Mouse (Mus musculus): ENCODE measurements around the gene Higd1a. TPM values are rescaled to one million over a fixed set of nuclear protein-coding genes. Genes with fewer than 3 reads are reported as not detected.
A peak's percentile ranks its signal among the peaks of the same experiment; 100 is the strongest.

The Higd1a gene
- polyA plus RNA-seq, 1 experiment = 128 TPM

DNA sequence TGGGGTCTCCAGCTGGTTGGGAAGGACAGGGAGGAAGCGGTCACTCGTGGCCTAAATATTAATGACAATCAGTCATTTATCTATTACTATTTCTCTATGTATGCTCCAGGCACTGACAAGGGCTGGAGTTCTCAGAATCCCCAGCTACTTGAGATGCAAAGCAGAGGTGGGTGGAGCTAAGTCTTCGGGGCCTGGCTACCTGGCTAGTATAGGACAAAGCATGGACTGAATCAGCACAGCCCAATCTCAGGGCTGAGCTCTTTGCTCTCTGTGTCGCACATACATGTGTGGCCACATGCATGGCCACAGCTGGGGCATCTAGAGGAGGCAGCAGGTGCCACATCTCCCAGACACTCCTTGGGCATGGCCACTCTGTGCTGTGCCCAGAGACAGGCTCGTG lies 37.4 kb downstream of the Higd1a start:
- TF ChIP-seq CTCF (IDR thresholded peaks at IDR 0.05; ENCODE audit: borderline replicate concordance, insufficient read depth, low read depth, low read length) (no peak), POLR2A (IDR thresholded peaks at IDR 0.05; ENCODE audit: borderline replicate concordance, insufficient read depth, low read length) (no peak)
- no peaks in the 10 kb centered on the region for H3K27me3 ChIP-seq (ENCODE audit: control insufficient read depth, insufficient read depth, low read length)
- no peak overlapping the region for H3K27ac ChIP-seq (ENCODE audit: insufficient read depth, low read length)
- 76% methylated on average over 5 of the region's 5 CpGs for WGBS
- no peak for DNase-seq
- H3K4me1 ChIP-seq (ENCODE audit: control insufficient read depth, insufficient read depth, low read length) = peaks cover 42% of the 10 kb centered on the region
- H3K4me3 ChIP-seq (replicated peaks; ENCODE audit: insufficient read depth, low read depth, low read length) = no peak overlapping the region

- Histone ChIP-seq H3K4me3 (replicated peaks; ENCODE audit: insufficient read depth, low read depth, low read length) (no peak overlapping the region), H3K4me1 (ENCODE audit: control insufficient read depth, insufficient read depth, low read length) (peaks cover 42% of the 10 kb centered on the region), H3K27ac (ENCODE audit: insufficient read depth, low read length) (peak overlapping the region; percentile 77), H3K27me3 (ENCODE audit: control insufficient read depth, insufficient read depth, low read length) (no peaks in the 10 kb centered on the region)
- DNase-seq = peak; percentile 68 to 81
- 19% methylated on average over 7 of the region's 7 CpGs for WGBS
- no peak for TF ChIP-seq POLR2A (IDR thresholded peaks at IDR 0.05; ENCODE audit: borderline replicate concordance, insufficient read depth, low read length)
- no peak for TF ChIP-seq CTCF (IDR thresholded peaks at IDR 0.05; ENCODE audit: borderline replicate concordance, insufficient read depth, low read depth, low read length)
These were observed 38.2 kb downstream of the Higd1a start for GRCm38 (mm10) chr9:121819771-121820471.

- Histone ChIP-seq H3K4me3 (replicated peaks; ENCODE audit: insufficient read depth, low read depth, low read length) (no peak overlapping the region), H3K27me3 (ENCODE audit: control insufficient read depth, insufficient read depth, low read length) (no peaks in the 10 kb centered on the region), H3K27ac (ENCODE audit: insufficient read depth, low read length) (peak overlapping the region; percentile 77), H3K4me1 (ENCODE audit: control insufficient read depth, insufficient read depth, low read length) (peaks cover 42% of the 10 kb centered on the region)
- WGBS = 52% methylated on average over 9 of the region's 9 CpGs
- peak; percentile 42 to 58 for DNase-seq
- TF ChIP-seq POLR2A (IDR thresholded peaks at IDR 0.05; ENCODE audit: borderline replicate concordance, insufficient read depth, low read length) (no peak), CTCF (IDR thresholded peaks at IDR 0.05; ENCODE audit: borderline replicate concordance, insufficient read depth, low read depth, low read length) (no peak)
These were observed 38.9 kb downstream of the Higd1a start for GRCm38 (mm10) chr9:121819073-121819770.

DNA sequence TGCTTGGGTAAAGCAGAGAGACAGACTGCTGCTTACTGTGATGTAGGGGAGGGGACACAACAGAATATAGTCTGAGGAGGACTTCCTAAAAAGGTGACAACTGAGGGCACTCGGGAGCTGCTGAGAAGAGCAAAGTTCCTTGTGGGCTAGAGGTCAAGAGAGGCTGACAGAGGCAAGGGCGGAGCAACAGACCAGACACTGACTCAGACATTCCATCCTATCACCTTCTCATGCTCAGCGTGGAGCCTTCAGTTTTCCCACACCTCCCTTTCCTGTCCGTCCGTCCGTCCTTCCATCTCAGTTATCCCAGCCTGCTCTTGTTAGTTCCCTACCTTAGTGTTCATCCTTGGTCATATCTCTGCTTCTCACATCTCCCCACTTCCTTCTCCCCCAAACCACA lies 43.0 kb downstream of the Higd1a start:
- TF ChIP-seq CTCF (IDR thresholded peaks at IDR 0.05; ENCODE audit: borderline replicate concordance, insufficient read depth, low read depth, low read length) (no peak), POLR2A (IDR thresholded peaks at IDR 0.05; ENCODE audit: borderline replicate concordance, insufficient read depth, low read length) (no peak)
- DNase-seq = no peak
- WGBS = 92% methylated on average over 6 of the region's 6 CpGs
- Histone ChIP-seq H3K4me3 (replicated peaks; ENCODE audit: insufficient read depth, low read depth, low read length) (no peak overlapping the region), H3K4me1 (ENCODE audit: control insufficient read depth, insufficient read depth, low read length) (peaks cover 21% of the 10 kb centered on the region), H3K27ac (ENCODE audit: insufficient read depth, low read length) (no peak overlapping the region), H3K27me3 (ENCODE audit: control insufficient read depth, insufficient read depth, low read length) (no peaks in the 10 kb centered on the region)

DNA sequence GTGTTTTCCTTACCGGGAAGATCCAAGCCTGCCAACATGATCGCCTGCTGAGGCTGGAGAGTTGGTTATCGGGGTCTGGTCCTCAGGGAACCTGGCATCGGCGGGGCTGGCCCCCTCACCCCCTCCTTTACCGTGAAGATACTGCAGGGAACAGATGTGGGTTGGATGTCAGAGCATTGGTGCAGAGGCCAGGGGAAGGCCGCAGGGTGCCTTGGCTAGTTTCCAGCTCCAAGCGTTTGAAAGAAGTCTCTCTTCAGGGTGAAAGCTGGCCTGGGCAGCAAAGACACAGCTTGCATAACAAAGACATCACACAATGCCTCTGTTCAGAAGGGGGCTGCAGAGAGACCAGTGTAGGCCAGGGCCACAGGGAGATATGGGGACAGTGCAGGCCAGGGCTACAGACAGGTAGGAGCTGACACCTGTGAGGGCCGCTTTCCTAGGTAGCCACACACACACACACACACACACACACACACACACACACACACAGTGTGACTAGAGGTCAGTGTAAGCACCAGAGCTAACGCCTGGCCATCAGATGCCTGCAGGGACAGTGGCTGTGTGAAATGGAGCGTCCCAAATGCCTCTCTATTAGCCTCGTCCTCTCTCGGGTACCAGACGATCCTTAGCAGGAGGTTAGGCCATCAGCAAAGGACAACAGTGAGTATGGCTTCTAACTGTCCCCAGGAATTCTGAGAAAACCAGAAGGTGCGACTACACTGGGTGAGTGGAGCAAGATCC lies 47.9 kb downstream of the Higd1a start:
- H3K27ac ChIP-seq (ENCODE audit: insufficient read depth, low read length) = peak overlapping the region; percentile 62; the same call in 1 of the 2 replicates

DNA sequence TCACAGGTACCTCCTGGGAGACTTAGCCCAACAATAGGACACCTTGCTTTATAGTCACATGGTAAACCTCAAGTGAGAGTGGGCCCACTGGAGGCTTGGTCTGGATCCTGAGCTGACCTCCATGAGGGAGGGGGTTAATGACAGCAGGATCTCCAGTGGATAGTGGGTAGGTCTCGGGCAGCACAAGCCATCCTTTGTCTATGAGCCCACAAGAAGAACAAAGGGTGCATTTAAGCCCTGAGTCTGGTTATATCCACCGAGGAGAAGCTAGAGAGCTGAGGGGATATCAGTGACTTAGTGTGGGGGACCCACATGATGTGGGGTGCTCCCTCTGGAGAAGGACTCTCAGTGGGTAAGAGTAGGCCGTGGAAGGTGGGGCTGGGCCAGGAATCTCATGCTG lies 49.7 kb downstream of the Higd1a start:
- Histone ChIP-seq H3K27me3 (ENCODE audit: control insufficient read depth, insufficient read depth, low read length) (no peaks in the 10 kb centered on the region), H3K27ac (ENCODE audit: insufficient read depth, low read length) (peak overlapping the region; percentile 73), H3K4me3 (replicated peaks; ENCODE audit: insufficient read depth, low read depth, low read length) (no peak overlapping the region), H3K4me1 (ENCODE audit: control insufficient read depth, insufficient read depth, low read length) (peaks cover 23% of the 10 kb centered on the region)
- 66% methylated on average over 3 of the region's 3 CpGs for WGBS
- no peak for DNase-seq
- TF ChIP-seq POLR2A (IDR thresholded peaks at IDR 0.05; ENCODE audit: borderline replicate concordance, insufficient read depth, low read length) (no peak), CTCF (IDR thresholded peaks at IDR 0.05; ENCODE audit: borderline replicate concordance, insufficient read depth, low read depth, low read length) (no peak)

More for the DNA sequence above, 47.9 kb downstream of the Higd1a start:
- H3K27me3 ChIP-seq (ENCODE audit: control insufficient read depth, insufficient read depth, low read length) = no peaks in the 10 kb centered on the region
- DNase-seq = peak; percentile 53 to 67
- peaks cover 23% of the 10 kb centered on the region for H3K4me1 ChIP-seq (ENCODE audit: control insufficient read depth, insufficient read depth, low read length)
- WGBS = 21% methylated on average over 15 of the region's 15 CpGs
- H3K4me3 ChIP-seq (replicated peaks; ENCODE audit: insufficient read depth, low read depth, low read length) = no peak overlapping the region
- TF ChIP-seq POLR2A (IDR thresholded peaks at IDR 0.05; ENCODE audit: borderline replicate concordance, insufficient read depth, low read length) (no peak), CTCF (IDR thresholded peaks at IDR 0.05; ENCODE audit: borderline replicate concordance, insufficient read depth, low read depth, low read length) (no peak)

DNA sequence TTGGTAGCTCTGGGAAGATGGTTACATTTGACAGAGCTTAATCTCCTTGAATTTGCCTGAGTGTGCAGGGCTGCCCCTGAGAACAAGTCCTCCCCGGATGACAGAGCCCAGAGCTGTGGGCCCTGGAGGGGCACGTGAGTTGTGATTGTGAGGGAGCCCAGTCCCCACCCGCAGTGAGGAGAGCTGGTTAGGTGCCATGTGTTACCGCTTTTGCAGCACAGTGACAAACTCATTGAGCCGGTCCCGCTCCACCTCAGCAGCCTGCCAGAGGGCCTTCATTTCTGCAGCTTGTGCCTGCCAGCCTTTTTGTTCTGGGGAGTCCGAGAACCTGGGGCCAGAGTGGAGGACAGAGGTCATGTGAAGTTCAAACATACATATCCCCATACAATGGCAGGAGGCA lies 50.2 kb downstream of the Higd1a start:
- DNase-seq = peak; percentile 22 to 41
- WGBS = 31% methylated on average over 7 of the region's 7 CpGs
- TF ChIP-seq CTCF (IDR thresholded peaks at IDR 0.05; ENCODE audit: borderline replicate concordance, insufficient read depth, low read depth, low read length) (no peak), POLR2A (IDR thresholded peaks at IDR 0.05; ENCODE audit: borderline replicate concordance, insufficient read depth, low read length) (no peak)
- Histone ChIP-seq H3K4me1 (ENCODE audit: control insufficient read depth, insufficient read depth, low read length) (peaks cover 23% of the 10 kb centered on the region), H3K4me3 (replicated peaks; ENCODE audit: insufficient read depth, low read depth, low read length) (no peak overlapping the region), H3K27ac (ENCODE audit: insufficient read depth, low read length) (peak overlapping the region; percentile 50; the same call in 1 of the 2 replicates), H3K27me3 (ENCODE audit: control insufficient read depth, insufficient read depth, low read length) (no peaks in the 10 kb centered on the region)
